Mouse (Mus musculus) heart, embryonic 13.5 days (tissue): Measurements from ENCODE around the gene AI661453. TPM values are rescaled to one million over a fixed set of nuclear protein-coding genes. Genes with fewer than 3 reads are reported as not detected.
"Not testable (repeated sequence)": the region's sequence is repeated elsewhere in the genome, so short reads cannot be mapped to it uniquely, and the experiment has no call there.

Source experiments
- ATAC-seq: fragments of 200-750 bp; cut with Nextera tagmentation; 2 replicates; pipeline ENCODE4 v1.8.0; 2017; ENCODE audit warnings: moderate TSS enrichment; ENCODE audit not compliant: insufficient number of reproducible peaks, low FRiP score, low TSS enrichment; ENCODE audit errors: extremely low read depth
- H3K27ac ChIP-seq: fragments of 300-500 bp; sonication (generic); replicated peaks from 2 replicates; pipeline ENCODE4 v1.5.1; 2015; ENCODE audit warnings: moderate library complexity, mild to moderate bottlenecking, inconsistent platforms
- H3K27me3 ChIP-seq: fragments of 300-500 bp; sonication (generic); replicated peaks from 2 replicates; pipeline ENCODE4 v1.6.1; 2015; ENCODE audit warnings: mild to moderate bottlenecking, inconsistent platforms
- H3K36me3 ChIP-seq: fragments of 300-500 bp; sonication (generic); 2 replicates; pipeline ENCODE4 v1.6.1; 2015; ENCODE audit warnings: mild to moderate bottlenecking, inconsistent platforms
- H3K4me1 ChIP-seq: fragments of 300-500 bp; sonication (generic); 2 replicates; pipeline ENCODE4 v1.6.1; 2015; ENCODE audit warnings: inconsistent platforms
- H3K4me2 ChIP-seq: fragments of 300-500 bp; sonication (generic); 2 replicates; pipeline ENCODE4 v1.6.1; 2015; ENCODE audit warnings: inconsistent platforms, mild to moderate bottlenecking, moderate library complexity
- H3K4me3 ChIP-seq: fragments of 300-500 bp; sonication (generic); 2 replicates; pipeline ENCODE4 v1.5.1; 2015; ENCODE audit warnings: moderate library complexity, mild to moderate bottlenecking, inconsistent platforms
- H3K9ac ChIP-seq: fragments of 300-500 bp; sonication (generic); 2 replicates; pipeline ENCODE4 v1.6.1; 2015; ENCODE audit warnings: inconsistent platforms, mild to moderate bottlenecking, moderate library complexity
- H3K9me3 ChIP-seq: fragments of 300-500 bp; sonication (generic); 2 replicates; pipeline ENCODE4 v1.6.1; 2016; ENCODE audit warnings: inconsistent platforms
- WGBS: fragments of 180-500 bp; shearing (Covaris S2); methylation state at CpG from one replicate; pipeline ENCODE4 v1.1.7; 2015; ENCODE audit warnings: mixed read lengths; 5-methylcytosine and 5-hydroxymethylcytosine counted together
- polyA plus RNA-seq: library from polyadenylated mRNA; unstranded; fragments of >200 nt; fragmentation: Nextera tagmentation; extraction: Ambion mirVana; gene quantifications from 2 replicates; pipeline ENCODE4 v1.2.1, GENCODE M21; 2015

The AI661453 gene
- 0.82 and 1.2 TPM in 2 replicates for polyA plus RNA-seq

DNA sequence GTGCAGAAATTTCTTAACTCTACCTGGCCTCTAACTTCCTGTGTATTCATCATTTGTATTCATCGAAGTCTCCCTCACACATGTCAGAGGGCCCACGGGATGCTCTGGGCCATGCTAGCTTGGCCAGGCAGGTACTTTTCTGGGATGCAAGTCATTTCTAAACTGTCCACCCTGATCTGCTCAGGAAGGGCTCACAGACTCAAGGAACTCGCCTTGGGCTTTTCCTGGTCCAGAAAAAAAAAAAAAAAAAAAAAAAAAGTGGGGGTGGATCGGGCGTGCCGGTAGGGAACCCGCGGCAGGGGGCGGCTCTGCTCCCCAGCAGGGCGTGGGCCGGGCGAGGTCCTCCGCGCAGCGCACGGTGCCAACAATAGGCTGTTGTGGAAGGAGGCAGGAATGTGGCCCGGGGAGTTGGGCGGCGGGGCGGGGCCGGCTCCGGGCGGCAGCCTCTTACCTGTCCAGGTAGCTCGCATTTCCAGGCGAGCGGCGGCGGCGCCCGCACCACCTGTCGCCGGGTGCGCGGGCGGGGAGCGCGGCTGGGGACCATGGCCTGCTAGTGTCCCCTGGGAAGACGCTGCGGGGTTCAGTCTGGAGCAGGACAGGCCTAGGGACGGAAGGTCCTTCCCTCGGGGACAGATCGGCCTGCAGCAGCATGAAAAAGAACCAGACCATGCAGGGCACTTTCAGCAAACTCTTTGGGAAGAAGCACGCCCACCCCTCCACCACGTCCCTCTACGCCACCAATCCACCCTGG is at the start of gene AI661453:
TSS of gene AI661453 (plus strand) at position 460 of the 751 bp plus-strand sequence.
- Histone ChIP-seq H3K9ac (peak within 1 kb of the TSS; percentile 87), H3K27me3 (peaks cover 19% of the 10 kb centered on the region), H3K27ac (0 out of 2 replicates have a peak within 1 kb of the TSS, but pooled peaks have one; percentile 21), H3K9me3 (no peaks in the 10 kb centered on the region), H3K4me1 (peaks cover 55% of the 10 kb centered on the region), H3K4me2 (peak within 1 kb of the TSS; percentile 99), H3K4me3 (peak within 1 kb of the TSS; percentile 67), H3K36me3 (no peaks in the 10 kb centered on the region)
- peak; percentile 26; the same call in 1 of the 2 replicates for ATAC-seq
- WGBS, result 1% methylated on average over 45 of the region's 45 CpGs

DNA sequence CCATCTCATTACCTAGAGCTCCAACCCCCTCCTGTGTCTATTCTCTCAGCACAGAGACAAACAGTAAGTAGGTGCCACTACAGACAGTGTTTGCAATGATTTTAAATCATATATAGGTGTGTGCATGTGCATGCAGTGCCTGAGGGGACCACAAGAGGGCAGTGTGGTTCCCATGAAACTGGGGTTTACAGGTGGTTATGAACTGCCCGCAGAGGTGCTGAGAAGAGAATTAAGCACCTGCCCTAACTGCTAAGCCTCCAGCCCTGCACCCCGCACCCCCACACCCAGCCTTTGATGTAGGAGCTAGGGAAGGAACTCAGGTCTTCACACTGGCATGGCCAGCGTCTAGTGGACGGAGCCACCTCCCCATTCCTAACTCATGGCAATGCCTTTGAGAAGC is 49.8 kb upstream of the AI661453 start:
- Histone ChIP-seq H3K4me2 (no peak overlapping the region), H3K9me3 (0 out of 2 replicates have a peak, but pooled peaks cover 7% of the 10 kb centered on the region), H3K27me3 (peaks cover 6% of the 10 kb centered on the region; the same call in 1 of the 2 replicates), H3K4me3 (no peak overlapping the region), H3K4me1 (no peaks in the 10 kb centered on the region), H3K36me3 (peaks cover 10% of the 10 kb centered on the region), H3K27ac (no peak overlapping the region), H3K9ac (no peak overlapping the region)
- 63% methylated on average over 4 of the region's 4 CpGs for WGBS
- no peak for ATAC-seq

DNA sequence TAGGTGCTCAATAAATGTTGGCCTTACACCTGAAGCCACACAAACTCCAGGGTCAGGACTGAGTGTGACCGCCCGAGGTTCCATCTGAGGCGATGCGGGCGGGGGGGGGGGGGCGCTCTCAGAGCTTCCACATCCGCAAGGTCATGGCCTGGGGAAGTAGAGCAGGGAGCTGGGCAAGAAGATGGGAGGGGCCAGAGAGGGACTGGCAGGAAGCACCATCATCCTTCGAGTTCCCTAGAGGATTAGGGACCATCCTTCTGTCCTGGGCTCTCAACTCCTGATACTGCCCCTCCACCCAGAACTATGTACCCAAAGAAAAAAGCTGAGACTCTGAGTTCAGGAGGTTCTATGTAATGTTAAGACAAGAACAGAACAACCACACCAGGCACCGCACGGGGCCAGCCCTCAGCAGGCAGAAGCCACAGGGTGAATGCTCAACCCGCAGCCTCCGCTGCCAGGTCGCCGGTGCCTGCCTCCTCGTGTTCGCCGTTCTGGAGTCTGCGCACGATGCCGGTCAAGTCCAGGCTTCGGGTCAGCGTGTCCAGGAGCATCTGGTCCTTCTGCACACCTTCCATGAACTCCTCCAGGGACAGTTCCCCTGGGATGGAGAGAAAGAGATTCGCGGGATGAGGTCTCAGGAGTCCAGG is 42.1 kb upstream of the AI661453 start:
- no peak for ATAC-seq
- no peaks in the 10 kb centered on the region for H3K9me3 ChIP-seq
- H3K27ac ChIP-seq, result no peak overlapping the region
- peaks cover 12% of the 10 kb centered on the region for H3K4me1 ChIP-seq
- H3K4me3 ChIP-seq, result peak overlapping the region; percentile 38
- 19% methylated on average over 24 of the region's 24 CpGs for WGBS
- H3K9ac ChIP-seq, result peak overlapping the region; percentile 70
- no peaks in the 10 kb centered on the region for H3K36me3 ChIP-seq
- peak overlapping the region; percentile 65 for H3K4me2 ChIP-seq
- H3K27me3 ChIP-seq, result peaks cover 58% of the 10 kb centered on the region

DNA sequence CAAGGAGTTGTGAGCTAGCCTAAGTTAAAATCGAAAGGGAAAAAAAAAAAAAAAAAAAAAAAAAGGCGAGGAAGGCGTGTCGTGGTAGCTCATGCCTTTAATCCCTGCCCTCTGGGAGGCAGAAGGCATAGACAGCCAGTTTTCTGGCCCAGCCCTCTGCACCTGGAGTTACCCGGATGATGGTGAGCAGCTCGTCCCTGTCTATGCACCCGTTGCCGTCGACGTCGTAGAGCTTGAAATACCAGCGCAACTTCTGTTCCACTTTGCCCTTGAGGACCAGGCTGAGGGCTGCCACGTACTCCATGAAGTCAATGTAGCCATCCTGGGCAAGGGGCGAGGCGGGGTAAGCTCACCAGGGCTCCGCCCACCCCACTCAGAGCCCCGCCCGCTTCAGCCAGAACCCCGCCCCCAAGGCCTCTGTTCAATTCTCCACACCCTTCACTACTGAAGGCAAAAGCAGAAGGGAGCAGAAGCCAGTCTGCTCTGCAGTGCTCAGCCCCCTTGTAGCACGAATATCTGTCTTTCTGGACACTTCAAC is 41.0 kb upstream of the AI661453 start:
- no peak for ATAC-seq
- Histone ChIP-seq H3K9me3 (no peaks in the 10 kb centered on the region), H3K27me3 (peaks cover 68% of the 10 kb centered on the region), H3K27ac (no peak overlapping the region), H3K9ac (peak overlapping the region; percentile 70), H3K36me3 (no peaks in the 10 kb centered on the region), H3K4me1 (peaks cover 12% of the 10 kb centered on the region), H3K4me2 (peak overlapping the region; percentile 65), H3K4me3 (peak overlapping the region; percentile 38)
- WGBS, result 2% methylated on average over 20 of the region's 20 CpGs

DNA sequence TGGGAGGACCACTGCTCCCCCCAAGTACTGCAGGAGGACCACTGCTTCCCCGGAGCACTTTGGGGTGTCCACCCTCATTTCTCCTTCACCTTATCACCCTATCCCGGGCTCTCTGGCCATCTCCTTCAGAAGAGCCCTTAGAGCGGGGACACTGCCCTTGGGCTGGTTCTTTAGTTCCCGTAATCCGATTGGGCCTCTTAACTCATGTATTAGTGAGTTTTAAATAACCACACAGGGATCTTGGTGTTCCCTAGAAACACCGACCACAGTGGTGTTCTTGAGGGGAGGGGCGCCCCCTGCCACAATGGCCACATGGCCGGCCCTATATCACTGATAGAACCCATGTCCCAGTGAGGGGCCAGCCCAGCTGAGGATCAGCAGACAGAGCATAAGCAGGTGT is 37.3 kb upstream of the AI661453 start:
- no peak overlapping the region for H3K27ac ChIP-seq
- no peak overlapping the region for H3K4me2 ChIP-seq
- H3K9ac ChIP-seq, result no peak overlapping the region
- no peak overlapping the region for H3K4me3 ChIP-seq
- H3K9me3 ChIP-seq, result no peaks in the 10 kb centered on the region
- H3K4me1 ChIP-seq, result peaks cover 12% of the 10 kb centered on the region
- 71% methylated on average over 8 of the region's 8 CpGs for WGBS
- peaks cover 61% of the 10 kb centered on the region for H3K27me3 ChIP-seq
- ATAC-seq, result no peak
- no peaks in the 10 kb centered on the region for H3K36me3 ChIP-seq

DNA sequence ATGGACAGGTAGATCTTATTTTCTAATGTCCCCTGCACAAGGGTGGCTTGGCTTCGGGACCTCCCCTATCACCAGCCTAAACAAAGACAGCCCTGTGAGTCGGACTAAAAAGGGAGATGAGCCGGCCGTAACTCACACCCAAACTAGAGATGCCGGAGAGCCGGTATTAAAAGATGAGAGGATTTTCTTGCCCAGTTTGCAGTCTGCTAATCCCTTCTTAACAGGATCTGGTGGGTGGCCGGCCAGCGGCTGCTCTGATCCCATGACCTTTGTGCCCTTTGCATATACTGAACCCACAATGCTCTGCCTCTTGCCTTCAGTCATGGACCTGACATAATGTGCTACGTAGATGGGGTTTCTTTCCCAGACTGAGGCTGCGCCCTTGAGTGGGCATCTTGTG is 36.0 kb upstream of the AI661453 start, which contains the start of gene Guca1a:
TSS of gene Guca1a (minus strand) at position 134 of the 400 bp plus-strand sequence.
- Histone ChIP-seq H3K36me3 (no peaks in the 10 kb centered on the region), H3K9ac (no peak within 1 kb of the TSS), H3K9me3 (no peaks in the 10 kb centered on the region), H3K4me3 (no peak within 1 kb of the TSS), H3K4me2 (no peak within 1 kb of the TSS), H3K27ac (no peak within 1 kb of the TSS), H3K27me3 (peaks cover 61% of the 10 kb centered on the region), H3K4me1 (peaks cover 4% of the 10 kb centered on the region; the same call in 1 of the 2 replicates)
- 59% methylated on average over 10 of the region's 10 CpGs for WGBS
- no peak for ATAC-seq

DNA sequence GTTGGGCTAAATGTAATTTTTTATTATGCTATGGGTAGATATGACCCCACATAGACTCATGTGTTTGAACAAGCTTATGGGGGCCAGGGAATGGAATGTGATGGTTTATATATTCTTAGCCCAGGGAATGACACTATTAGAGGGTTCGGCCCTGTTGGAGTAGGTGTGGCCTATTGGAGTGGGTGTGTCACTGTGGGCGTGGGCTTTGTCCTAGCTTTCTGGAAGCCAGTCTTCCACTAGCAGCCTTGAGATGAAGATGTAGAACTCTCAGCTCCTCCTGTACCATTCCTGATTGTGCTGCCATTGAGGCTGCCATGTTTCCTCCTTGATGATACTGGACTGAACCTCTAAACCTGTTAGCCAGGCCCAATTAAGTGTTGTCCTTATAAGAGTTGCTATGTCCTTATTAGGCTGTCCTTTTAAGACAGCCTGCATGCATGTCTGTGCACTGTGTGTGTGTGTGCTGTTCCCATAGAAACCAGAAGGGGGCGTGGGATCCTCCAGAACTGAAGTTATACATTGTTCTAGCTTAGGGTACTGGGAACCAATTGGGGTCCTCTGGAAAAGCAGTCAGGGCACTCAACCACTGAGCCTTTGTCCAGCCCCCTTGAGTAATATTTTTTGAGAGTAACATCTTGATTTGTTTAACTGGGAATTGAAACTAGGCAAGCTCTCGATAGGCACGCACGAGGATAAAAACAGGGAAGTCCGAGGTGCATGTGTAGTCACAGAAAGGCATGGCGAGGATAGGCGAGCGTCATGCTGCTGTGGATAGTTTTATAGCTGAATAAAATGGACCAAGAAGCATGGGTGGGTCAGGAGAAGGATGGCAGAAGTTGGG is 28.5 kb upstream of the AI661453 start:
- Histone ChIP-seq H3K4me1 (no peaks in the 10 kb centered on the region), H3K9ac (no peak overlapping the region), H3K36me3 (no peaks in the 10 kb centered on the region), H3K27me3 (peaks cover 82% of the 10 kb centered on the region), H3K4me3 (no peak overlapping the region), H3K9me3 (no peaks in the 10 kb centered on the region), H3K27ac (no peak overlapping the region), H3K4me2 (no peak overlapping the region)
- ATAC-seq, result no peak
- 59% methylated on average over 10 of the region's 10 CpGs for WGBS

DNA sequence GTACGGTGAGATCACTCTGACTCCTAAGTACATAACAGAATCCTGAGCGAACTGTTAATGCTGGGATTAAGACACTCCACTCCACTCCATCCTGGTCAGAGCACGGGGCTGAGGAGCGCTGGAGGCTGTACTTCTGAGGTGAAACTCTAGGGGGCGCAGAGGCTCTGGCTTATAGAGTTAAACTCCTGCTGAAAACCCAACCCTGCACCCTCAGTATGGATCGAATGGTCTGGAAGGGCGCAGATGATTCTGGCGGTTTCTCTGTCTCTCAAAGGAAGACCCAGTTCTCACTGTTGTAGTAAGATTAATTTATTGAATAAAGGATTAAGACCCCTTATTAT is 27.9 kb upstream of the AI661453 start:
- Histone ChIP-seq H3K9ac (no peak overlapping the region), H3K4me3 (no peak overlapping the region), H3K4me1 (no peaks in the 10 kb centered on the region), H3K27ac (no peak overlapping the region), H3K9me3 (no peaks in the 10 kb centered on the region), H3K27me3 (peaks cover 83% of the 10 kb centered on the region), H3K36me3 (no peaks in the 10 kb centered on the region), H3K4me2 (no peak overlapping the region)
- WGBS, result 27% methylated on average over 8 of the region's 8 CpGs
- no peak for ATAC-seq

DNA sequence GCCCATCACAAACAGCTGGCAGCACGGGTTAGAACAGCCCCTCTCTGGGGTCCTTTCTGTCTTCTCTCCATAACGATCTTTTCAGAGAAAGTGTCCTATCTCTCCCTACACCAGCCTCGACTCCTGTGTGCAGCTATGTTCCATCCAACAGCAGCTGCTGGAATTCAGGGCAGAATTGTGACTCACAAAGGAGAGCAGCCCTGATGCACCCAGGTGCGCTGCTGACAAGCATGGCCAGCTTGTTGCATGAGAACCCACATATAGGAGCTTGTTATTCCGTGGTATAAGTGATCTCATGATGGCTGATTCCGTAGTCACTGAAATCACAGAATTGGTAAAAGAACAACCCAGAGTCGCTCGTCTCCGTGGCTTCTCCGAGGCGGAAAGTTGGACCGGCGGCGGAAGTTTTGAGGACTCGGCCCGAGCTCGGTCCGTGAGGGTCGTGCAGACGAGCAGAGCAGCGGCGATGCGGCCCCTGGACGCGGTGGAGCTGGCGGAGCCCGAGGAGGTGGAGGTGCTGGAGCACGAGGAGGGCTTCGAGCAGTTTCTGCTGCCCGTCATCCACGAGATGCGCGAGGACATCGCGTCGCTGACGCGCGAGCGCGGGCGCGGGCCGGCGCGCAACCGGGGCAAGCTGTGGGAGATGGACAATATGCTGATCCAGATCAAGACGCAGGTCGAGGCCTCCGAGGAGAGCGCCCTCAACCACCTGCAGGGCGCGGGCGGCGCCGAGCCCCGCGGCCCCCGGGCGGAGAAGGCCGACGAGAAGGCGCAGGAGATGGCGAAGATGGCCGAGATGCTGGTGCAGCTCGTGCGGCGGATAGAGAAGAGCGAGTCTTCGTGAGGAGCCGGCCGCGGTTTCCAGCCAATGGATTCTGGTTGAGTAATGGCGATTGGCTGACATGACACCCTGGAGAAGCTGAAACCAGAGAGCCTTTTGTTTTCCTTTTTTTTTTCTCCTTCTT is 26.2 kb upstream of the AI661453 start:
- H3K4me1 ChIP-seq, H3K27ac ChIP-seq, H3K36me3 ChIP-seq, ATAC-seq, H3K9me3 ChIP-seq: not testable (repeated sequence)
- Histone ChIP-seq H3K27me3 (peaks cover 85% of the 10 kb centered on the region), H3K9ac (0 out of 2 replicates have a peak overlapping the region, but pooled peaks have one; percentile 56), H3K4me3 (peak overlapping the region; percentile 50), H3K4me2 (peak overlapping the region; percentile 72)
- WGBS, result 4% methylated on average over 74 of the region's 74 CpGs

DNA sequence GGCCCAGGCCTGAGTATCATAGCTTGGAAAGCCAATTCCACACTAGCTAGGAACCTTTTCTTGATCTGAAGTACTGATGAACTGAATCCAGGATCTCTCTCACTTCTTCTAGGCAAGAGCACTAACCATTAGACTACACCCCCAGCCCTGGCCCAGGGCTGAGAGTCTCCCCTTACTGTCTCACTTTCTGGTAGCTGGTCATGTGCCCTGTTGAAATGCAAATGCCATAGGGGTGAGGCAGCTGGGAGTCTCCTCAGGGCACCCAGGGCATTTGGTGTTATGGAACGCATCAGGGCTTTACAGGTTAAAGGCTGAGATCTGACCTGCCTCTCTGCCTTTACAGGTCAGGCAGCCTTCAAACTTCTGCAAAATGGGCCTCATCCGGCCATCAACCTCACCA is 16.2 kb upstream of the AI661453 start:
- Histone ChIP-seq H3K4me2 (no peak overlapping the region), H3K9me3 (no peaks in the 10 kb centered on the region; the same call in 1 of the 2 replicates), H3K4me3 (no peak overlapping the region), H3K9ac (no peak overlapping the region), H3K27ac (no peak overlapping the region), H3K36me3 (no peaks in the 10 kb centered on the region), H3K4me1 (0 out of 2 replicates have a peak, but pooled peaks cover 6% of the 10 kb centered on the region), H3K27me3 (peaks cover 10% of the 10 kb centered on the region; the same call in 1 of the 2 replicates)
- WGBS, result 67% methylated on average over 2 of the region's 2 CpGs
- no peak for ATAC-seq
